Mouse (Mus musculus): ENCODE data around the gene Aox1.

DNA sequence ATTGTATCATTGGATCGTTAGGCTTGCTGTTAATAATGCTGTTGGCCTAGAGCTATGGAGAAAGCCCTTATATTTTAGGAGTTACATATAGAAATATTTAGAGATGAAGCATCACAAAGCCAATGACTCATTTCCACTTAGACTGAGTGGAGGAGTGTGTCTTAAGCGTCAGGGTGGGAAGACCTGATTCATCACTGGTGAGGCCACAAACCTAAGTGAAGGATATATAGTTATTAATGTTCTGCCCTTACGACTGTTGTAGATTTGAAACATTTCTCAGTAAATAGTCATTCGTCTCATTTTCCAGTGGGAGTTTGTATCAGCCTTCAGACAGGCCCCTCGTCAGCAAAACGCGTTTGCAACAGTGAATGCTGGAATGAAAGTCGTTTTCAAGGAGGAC lies 122.5 kb downstream of the Aox1 start:
- TF ChIP-seq POLR2A (IDR thresholded peaks at IDR 0.05; ENCODE audit: insufficient read length, low read depth), result no peak
- TF ChIP-seq POLR2AphosphoS2 (IDR thresholded peaks at IDR 0.05; ENCODE audit: insufficient read length, low read depth), result no peak
- TF ChIP-seq MAX (IDR thresholded peaks at IDR 0.05; ENCODE audit: low read depth), result no peak
- TF ChIP-seq TCF12 (IDR thresholded peaks at IDR 0.05; ENCODE audit: insufficient read depth, poor library complexity, severe bottlenecking), result no peak
- no peak for TF ChIP-seq MYOD1 (IDR thresholded peaks at IDR 0.05; ENCODE audit: control insufficient read depth in 1 of 3, insufficient read length in 2 of 3, low read depth in 2 of 3)
- TF ChIP-seq SRF (IDR thresholded peaks at IDR 0.05; ENCODE audit: control insufficient read depth, insufficient read length, low read depth), result no peak

All from myocyte (in vitro differentiated cells).